Mouse (Mus musculus): ENCODE results near the gene Coq9.

DNA sequence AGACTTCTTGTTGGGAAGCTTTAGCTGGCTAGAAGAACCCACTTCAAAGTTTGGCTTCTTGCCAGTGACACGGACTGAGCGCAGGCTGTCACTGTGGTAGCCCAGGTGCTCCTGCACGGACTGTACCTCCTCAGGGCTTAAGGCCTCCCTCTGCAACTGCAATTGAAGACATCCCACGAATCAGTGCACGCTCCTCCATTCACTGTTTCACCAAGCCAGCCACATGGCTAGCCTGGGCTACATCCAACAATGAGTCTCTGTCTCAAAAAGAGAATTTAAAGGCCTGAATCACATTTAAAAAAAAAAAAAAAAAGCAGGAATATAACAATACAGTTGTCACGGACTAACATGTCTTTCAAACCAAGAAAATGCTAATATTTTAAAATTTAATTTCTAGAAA is 9.8 kb upstream of the Coq9 start:
- TF ChIP-seq ZNF384 (IDR thresholded peaks at IDR 0.05; ENCODE audit: low read depth, low read length) (no peak), ZC3H11A (IDR thresholded peaks at IDR 0.05; ENCODE audit: borderline replicate concordance, low read depth, low read length) (no peak)

Data from ES-E14 (cell line).